In genomic region chr3:154663976-154664581, GRCm38 (mm10) we compare ENCODE assay signal across 9 mouse cellular contexts. TPM values are rescaled to one million over a fixed set of nuclear protein-coding genes. Genes with fewer than 3 reads are reported as not detected.
DNase-seq lines count a peak whose midpoint lies in the region; ATAC-seq lines count a peak whose summit lies in the region.
"Had no signal": no experiment of that assay in that cellular context is flagged by ENCODE, and none has a peak within 500 bp of the region (broad histone marks: within the 10 kb centered on the region; RNA-seq: fewer than 3 reads in every experiment).

No protein-coding gene starts in this region.

- intact Hi-C loops in left cerebral cortex, postnatal 10 days (cut with DNase I) = no loop called here

- H3K9me3 ChIP-seq in forebrain, embryonic 14.5 days (replicated peaks; ENCODE audit: control insufficient read depth, low read length) = no peaks in the 10 kb centered on the region
- no peaks in the 10 kb centered on the region for H3K9me3 ChIP-seq in intestine, embryonic 14.5 days (ENCODE audit: control insufficient read depth, low read length)
- H3K9me3 ChIP-seq in neural tube, embryonic 13.5 days = no peaks in the 10 kb centered on the region

- ATAC-seq in forebrain, embryonic 14.5 days = peak; percentile 92
- ATAC-seq in intestine, embryonic 14.5 days (replicated peaks; ENCODE audit: low FRiP score, low TSS enrichment, low read depth) = peak; percentile 62; the same call in 1 of the 2 replicates
- ATAC-seq in neural tube, embryonic 13.5 days (ENCODE audit: low read depth) = peak; percentile 91

- H3K36me3 ChIP-seq in forebrain, embryonic 14.5 days (ENCODE audit: control insufficient read depth, insufficient read depth, low read length) = no peaks in the 10 kb centered on the region
- no peaks in the 10 kb centered on the region for H3K36me3 ChIP-seq in intestine, embryonic 14.5 days (ENCODE audit: control insufficient read depth, insufficient read depth, low read length)
- no peaks in the 10 kb centered on the region for H3K36me3 ChIP-seq in neural tube, embryonic 13.5 days

- WGBS in forebrain, embryonic 14.5 days = 5% methylated on average over 22 of the region's 27 CpGs
- WGBS in intestine, embryonic 14.5 days = 4% methylated on average over 26 of the region's 27 CpGs
- under 1% methylated on average over 25 of the region's 27 CpGs for WGBS in neural tube, embryonic 13.5 days

- no peaks in the 10 kb centered on the region for H3K27me3 ChIP-seq in forebrain, embryonic 14.5 days (replicated peaks; ENCODE audit: control insufficient read depth, insufficient read depth, low read length)
- H3K27me3 ChIP-seq in intestine, embryonic 14.5 days (replicated peaks; ENCODE audit: control insufficient read depth, insufficient read depth, low read length) = peaks cover 36% of the 10 kb centered on the region
- peaks cover 11% of the 10 kb centered on the region; the same call in 1 of the 2 replicates for H3K27me3 ChIP-seq in neural tube, embryonic 13.5 days

- H3K9ac ChIP-seq in forebrain, embryonic 14.5 days (ENCODE audit: low read length) = peak overlapping the region; percentile 65
- no peak overlapping the region for H3K9ac ChIP-seq in intestine, embryonic 14.5 days (ENCODE audit: low read length)
- H3K9ac ChIP-seq in neural tube, embryonic 13.5 days = peak overlapping the region; percentile 72

- H3K4me3 ChIP-seq in forebrain, embryonic 14.5 days (ENCODE audit: low read depth, low read length) = peak overlapping the region; percentile 39
- H3K4me3 ChIP-seq in intestine, embryonic 14.5 days (ENCODE audit: low read depth, low read length) = peak overlapping the region; percentile 20
- H3K4me3 ChIP-seq in neural tube, embryonic 13.5 days = peak overlapping the region; percentile 44

- H3K27ac ChIP-seq in forebrain, embryonic 14.5 days (ENCODE audit: low read depth, low read length) = peak overlapping the region; percentile 74
- no peak overlapping the region for H3K27ac ChIP-seq in intestine, embryonic 14.5 days (ENCODE audit: low read depth)
- H3K27ac ChIP-seq in neural tube, embryonic 13.5 days (replicated peaks) = peak overlapping the region; percentile 87

- H3K4me1 ChIP-seq in forebrain, embryonic 14.5 days (ENCODE audit: control insufficient read depth, insufficient read depth, low read length) = peaks cover 17% of the 10 kb centered on the region
- H3K4me1 ChIP-seq in intestine, embryonic 14.5 days (replicated peaks; ENCODE audit: control insufficient read depth, insufficient read depth, low read length) = 0 out of 2 replicates have a peak, but pooled peaks cover 4% of the 10 kb centered on the region
- H3K4me1 ChIP-seq in neural tube, embryonic 13.5 days (replicated peaks) = peaks cover 24% of the 10 kb centered on the region

- DNase-seq in Muller cell, postnatal 12 days (ENCODE audit: inconsistent ontology term) = peak; percentile 49
- DNase-seq in brain, embryonic 18.5 days (ENCODE audit: low read depth, low spot score) = peak; percentile 52
- peak; percentile 80 for DNase-seq in forebrain, embryonic 14.5 days (ENCODE audit: low spot score)
- DNase-seq in intestine, embryonic 14.5 days (ENCODE audit: low spot score) = peak; percentile 66
- peak; percentile 54 to 61 for DNase-seq in left cerebral cortex, postnatal 10 days (ENCODE audit: extremely low spot score in 1 of 2, low spot score in 2 of 2)
- DNase-seq in thymus, postnatal 4 days = peak; percentile 79
- DNase-seq in spleen, adult 18-20 months = no peak

- H3K4me2 ChIP-seq in forebrain, embryonic 14.5 days (ENCODE audit: low read length) = peak overlapping the region; percentile 76
- peak overlapping the region; percentile 57 for H3K4me2 ChIP-seq in intestine, embryonic 14.5 days (ENCODE audit: low read length)
- H3K4me2 ChIP-seq in neural tube, embryonic 13.5 days = peak overlapping the region; percentile 66

RNA-seq across cellular contexts. Expression of gene Erich3, which starts 0.4 kb away (rescaled TPM):
- polyA plus RNA-seq in forebrain, embryonic 14.5 days (2014; fragmentation: Nextera tagmentation; extraction: Ambion mirVana) = 0.98 and 1.1 TPM in 2 replicates
- polyA plus RNA-seq in intestine, embryonic 14.5 days (2014; fragmentation: Nextera tagmentation; extraction: Ambion mirVana) = 0.09 and 0.55 TPM in 2 replicates
- 1 to 10 TPM; 6.1 to 7.2 TPM for total RNA-seq in left cerebral cortex, postnatal 10 days (2021)
- 1.3 and 1.7 TPM in 2 replicates for polyA plus RNA-seq in neural tube, embryonic 13.5 days (2015; fragmentation: Nextera tagmentation; extraction: Ambion mirVana)
- total RNA-seq: neutrophil, adult 5-6 weeks had no signal

Comparison
In these comparisons a context has a peak if more than half of its experiments do, and no peak if none do; other contexts are left out.
1. DNase-seq: peak in Muller cell, postnatal 12 days (single experiment), brain, embryonic 18.5 days (single experiment), forebrain, embryonic 14.5 days (single experiment), intestine, embryonic 14.5 days (single experiment), left cerebral cortex, postnatal 10 days (2 of 2) and thymus, postnatal 4 days (single experiment); none in spleen, adult 18-20 months (0 of 2).
2. Peak in every context shown above with its lines, with median percentiles within 50 percentile points of each other: ATAC-seq, H3K4me2 ChIP-seq and H3K4me3 ChIP-seq.